Mouse (Mus musculus) gastrocnemius, postnatal 4 days (tissue): ENCODE measurements at regions not wholly inside any gene's neighbourhood (a gene's known extent, or its start where the extent isn't known, plus 50 kb on each side); places are given as distances from the start of the nearest gene placed in this dataset.

Experiments used
- DNase-seq, 2 experiments: peaks; one replicate each; pipeline ENCODE4 v3.0.0; 2021 to 2022; ENCODE audit warnings: low spot score in 2 of 2, mixed read lengths in 2 of 2

DNA sequence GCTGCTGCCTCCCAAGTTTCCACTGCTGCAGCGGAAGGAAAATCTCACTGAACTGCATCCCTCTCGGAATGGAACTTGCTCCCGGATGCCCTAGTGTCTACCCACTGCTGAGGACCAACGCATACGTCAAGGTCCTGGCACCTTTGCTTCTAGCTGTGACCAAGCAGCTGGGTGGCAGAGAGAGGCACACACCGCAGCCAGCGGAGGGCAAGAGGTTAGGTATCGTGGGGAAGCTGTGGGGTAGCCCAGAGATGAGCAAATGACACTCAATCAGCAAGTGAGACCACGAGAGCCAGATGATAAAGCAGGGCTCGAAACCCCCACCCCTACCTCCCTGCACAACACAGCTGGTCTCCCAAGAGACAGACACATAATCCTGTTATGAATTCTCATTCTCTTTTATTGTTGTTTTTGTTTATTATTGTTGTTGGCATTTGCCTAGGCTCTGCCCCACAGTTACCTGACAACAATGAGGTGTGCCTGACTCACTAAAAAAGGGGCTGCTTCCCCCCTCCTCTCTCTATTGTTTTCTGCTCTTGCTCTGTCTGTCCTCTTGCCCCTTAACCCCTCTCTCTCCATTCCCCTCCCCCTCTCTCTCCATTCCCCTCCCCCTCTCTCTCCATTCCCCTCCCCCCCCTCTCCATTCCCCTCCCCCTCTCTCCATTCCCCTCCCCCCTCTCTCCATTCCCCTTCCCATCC lies 112.0 kb upstream of the Spred2 start:
- DNase-seq = no peak

DNA sequence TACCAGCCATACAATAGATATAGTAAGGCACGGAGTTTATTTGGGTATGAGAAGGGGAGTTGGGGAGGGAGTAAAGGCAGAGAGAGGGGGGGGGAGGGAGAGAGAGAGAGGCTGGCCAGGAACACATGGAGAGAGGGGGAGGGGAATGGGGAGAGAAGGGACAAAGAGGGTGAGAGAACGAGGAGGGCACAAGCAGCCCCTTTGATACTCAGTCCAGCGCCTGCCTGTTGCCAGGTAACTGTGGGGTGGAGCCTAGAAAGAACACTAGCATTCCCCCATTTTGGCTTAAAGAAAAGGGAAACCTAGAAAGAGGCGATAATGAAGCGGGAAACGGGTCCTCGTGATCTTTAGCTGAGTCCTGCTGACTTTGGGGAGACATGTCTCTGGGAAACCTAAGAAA lies 110.6 kb upstream of the Spred2 start:
- DNase-seq = no peak

DNA sequence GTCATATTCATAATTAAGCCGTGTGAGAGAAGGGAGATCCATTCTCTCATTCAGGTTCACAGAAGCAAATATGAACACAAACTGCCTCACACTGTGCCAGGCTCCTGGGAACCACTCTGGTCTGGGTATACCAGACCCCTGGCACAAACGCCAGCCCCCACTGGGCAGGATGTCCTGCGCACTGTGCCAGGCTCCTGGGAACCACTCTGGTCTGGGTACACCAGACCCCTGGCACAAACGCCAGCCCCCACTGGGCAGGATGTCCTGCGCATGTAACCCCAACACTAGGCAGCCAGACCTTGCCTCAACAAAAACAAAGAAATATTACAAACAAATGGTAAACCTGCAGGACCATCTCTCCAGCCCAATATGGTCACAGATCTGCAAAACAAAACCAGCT lies 101.2 kb upstream of the Spred2 start:
- DNase-seq = no peak

DNA sequence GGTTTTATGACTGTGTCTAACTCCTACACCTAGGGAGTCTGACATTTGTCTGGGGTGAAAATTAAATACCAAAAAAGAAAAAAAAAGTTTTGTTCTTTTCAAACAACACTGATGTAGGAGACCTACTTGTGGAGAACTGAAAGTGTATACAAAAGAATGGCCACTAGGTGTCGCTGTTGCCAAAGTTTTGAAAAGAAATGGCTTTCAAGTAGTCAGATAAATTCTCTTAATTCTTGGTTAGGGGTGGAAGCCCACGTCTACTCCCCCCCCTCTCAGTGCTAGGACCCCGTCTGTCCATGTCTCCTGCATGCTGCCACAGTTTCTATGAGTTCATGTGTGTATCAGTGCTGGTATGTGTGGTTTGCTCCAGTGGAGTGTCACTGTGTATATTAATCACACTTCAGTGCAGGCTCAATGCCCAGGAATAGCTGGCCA lies 100.7 kb upstream of the Spred2 start:
- peak in 1 of 2 experiments; percentile 56 for DNase-seq

DNA sequence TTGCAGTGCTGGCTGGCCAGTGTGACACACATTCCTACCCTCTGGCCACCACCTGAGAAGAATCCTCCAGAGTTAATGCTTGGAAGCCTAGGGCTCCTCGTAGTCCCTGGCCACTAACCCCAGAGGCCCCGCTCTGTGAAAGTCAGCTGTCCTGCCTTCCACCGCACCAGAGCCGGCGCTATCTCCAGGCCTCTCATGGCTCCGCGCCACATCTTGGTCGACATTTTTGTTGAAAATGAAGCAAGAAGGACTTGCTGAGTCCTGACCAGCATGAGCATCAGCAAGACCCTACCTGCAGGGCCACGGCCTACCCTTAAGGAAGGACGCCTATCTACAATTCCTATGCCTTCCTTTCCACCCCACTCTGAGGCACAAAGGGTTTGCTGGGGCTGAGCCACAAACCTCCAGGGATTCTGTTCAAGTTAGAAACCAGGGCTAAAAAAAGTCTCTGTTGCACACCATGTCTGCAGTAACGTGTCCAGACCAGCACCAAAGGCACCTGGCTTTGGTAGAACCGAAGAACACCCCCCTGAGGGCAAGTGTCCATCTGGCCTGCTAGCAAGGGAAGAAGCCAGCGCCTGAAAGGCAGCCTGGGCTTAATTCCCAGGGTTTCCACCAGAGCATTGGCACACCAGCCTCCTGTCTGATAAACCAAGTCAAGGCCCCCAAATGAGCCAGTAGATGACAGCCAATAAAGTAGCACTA lies 97.5 kb upstream of the Spred2 start:
- no peak for DNase-seq

DNA sequence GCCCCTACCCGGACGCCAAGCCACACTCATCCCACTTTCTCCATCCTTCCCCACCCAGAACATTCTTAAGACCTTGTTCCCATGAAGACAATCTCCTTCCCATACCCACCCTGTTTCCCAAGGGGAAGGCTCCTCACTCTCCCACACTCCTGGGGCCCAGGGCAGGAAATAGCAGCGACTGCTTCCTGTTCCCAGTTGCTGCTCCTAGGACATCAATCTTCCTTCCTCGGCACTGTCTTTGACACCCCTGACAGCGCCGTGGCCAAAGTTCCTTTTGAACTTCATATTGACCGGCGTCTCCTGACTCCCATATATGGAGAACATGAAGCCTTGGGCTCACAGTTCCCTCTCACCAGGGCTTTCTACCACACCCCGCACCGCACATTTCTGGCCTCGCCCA lies 96.2 kb upstream of the Spred2 start:
- no peak for DNase-seq

DNA sequence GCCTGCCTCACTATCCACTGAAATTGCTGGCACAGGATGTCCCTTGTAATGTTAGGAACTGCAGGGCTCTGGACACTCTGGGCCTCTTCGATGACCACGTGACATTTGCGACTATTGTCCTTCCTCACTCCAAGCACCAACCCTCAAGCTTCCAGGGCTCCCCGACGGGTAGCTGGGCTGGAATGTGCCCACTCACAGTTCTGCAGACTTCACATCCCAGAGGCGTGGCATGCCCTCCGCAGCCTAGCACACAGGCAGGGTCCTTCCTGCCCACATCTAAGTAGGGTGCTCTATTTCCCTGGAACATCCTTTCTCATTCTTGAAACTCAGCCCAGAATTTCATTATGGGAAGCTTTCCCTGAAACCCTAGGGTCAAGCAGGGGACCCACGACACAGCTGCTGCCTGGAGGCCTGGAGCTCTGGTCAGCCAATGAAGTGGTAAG lies 95.2 kb upstream of the Spred2 start:
- DNase-seq = no peak

DNA sequence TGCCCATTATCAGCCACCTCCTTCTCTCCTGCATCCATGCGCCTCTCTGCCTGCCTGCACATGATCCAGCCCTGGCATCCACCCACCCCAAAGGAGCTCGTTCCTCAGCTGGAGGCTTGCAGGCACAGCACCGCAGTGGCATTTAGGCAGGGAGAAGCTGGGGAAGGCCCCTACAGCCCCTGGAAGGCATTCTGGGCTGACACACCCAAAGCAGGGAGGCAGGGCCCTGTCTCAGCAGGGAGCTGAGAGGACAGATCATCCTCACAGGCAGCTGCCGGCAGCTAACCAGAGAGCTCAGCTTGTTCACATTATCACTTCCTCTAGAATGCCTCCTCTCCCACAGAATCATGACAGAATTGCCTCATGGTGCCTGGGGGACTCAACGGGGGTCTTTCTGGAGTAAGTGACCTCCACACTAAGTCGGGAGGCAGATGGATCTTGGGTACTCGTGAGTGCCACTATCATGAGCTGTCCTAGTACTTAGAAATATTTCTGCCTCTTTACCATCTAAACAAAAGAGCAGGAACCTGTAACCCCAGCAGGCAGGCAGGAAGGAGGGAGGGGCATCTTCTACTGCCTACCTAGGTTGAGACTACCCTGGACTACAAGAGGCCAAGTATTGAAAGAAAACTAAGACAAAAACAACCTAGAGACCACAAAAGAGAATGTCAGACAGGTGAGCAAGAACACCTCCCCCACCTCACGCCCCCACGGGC lies 94.5 kb upstream of the Spred2 start:
- no peak for DNase-seq

DNA sequence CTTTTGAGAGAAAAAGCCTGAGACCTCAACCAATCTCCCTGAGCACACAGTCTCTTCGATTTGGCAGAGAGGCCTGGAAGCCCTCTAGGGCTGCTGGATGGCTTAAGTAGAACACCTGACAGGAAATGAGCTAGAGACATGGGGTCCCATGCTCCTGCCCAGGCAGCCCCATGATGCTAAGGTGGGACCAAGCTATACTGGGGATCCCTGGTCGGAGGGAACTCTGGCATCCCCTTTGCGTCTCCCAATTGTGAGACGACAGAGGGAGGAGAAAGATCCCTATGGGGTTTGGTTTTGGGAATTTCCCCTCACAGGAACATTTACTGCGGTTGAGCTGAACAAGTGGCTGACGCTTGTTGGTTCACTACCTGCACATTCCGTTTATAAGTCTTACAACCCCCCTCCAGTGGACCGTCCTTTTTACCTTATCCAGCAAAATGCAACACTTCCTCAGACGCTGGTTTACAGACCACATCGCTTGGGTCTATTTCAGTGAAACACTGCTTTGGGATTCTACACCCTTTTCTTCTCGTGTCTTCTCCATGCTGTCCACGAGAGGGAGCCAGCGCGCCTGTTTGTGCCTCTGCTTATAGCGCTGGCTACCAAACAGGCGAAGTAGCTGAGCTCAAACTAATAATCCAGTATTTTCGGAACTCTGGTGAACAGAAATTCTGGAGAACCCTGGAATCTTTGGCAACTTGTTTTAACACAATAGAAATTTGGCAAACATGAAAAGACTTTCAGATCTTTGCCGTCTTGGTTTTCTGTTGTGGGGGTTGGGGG lies 93.7 kb upstream of the Spred2 start:
- DNase-seq = peak; percentile 66 to 81

DNA sequence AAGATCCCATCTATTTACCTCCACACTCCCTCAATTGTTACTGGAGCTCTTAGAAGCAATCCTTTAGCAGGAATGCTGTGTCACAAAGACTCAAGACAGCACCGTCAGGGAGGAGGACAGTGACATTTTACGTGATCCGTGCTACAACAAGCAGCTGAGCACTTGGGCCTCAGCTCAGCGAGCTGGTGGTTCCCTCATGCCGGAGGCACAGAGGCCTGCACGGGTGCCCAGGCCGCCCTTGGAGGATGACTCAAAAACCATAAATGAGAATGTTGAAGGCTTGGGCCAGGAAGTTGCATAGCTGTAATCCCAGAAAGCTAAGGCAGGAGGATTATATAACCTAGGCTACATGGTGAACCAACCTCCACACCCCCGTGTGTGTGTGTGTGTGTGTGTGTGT lies 89.6 kb upstream of the Spred2 start:
- DNase-seq = no peak

DNA sequence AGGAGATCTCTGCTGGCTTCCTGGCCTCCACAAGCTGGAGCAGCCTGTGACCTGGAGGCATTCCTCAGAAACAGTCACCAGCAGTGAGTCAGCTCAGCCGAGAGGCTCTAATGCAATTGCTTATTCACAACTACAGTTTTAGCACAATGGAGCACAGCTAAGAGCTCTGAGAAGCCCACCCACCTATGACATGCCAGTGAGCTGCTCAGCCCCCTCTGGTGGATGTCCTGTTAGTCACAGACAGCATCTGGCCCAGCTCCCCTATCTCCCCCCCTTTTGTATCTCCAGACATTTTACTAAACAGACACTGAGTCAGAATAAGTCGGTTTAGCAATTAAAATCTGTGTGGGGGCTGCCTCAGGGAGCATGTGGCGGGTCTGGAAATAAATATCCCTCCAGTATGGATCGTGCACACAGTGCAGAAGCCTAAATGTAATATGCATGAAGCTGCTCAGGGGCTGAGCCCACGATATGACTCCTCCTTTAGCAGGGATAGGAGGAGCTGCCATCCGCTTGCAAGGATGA lies 88.9 kb upstream of the Spred2 start:
- no peak for DNase-seq

DNA sequence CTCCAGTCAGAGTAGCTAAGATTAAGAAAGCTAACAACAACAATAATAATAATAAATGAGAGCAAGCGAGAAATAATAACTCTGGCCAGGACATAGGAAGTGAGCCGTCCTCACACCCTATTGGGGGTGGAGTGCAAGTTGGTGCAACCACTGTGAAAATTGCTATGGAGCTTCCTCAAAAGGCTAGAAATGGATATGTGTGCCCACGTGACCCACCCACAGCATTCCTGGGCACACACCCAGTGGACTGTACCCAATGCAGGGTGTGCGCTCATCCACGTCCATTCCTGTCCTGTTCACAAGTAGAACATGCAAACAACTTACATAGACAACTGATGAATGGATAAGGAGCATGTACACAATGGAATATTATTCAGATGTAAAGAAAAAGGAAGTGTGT lies 85.2 kb upstream of the Spred2 start:
- no peak for DNase-seq

DNA sequence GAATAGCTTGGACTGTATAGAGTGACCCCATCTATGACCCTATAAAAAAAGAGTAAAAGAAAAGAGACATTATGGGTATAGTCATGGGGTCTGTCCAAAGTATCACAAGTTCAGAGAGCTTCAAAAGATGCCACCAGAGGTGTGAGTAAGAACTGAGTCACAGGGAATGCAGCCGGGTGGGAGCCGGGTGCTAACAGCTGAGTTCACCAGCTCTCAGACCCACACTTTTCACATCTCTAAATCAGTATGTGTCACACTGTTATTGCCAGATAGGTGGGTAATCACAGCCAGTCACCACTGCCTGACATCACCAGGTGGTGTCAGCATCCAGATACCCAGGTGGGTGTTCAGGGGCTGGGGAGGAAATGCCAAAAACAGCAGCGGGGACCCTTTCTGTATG lies 81.1 kb upstream of the Spred2 start:
- no peak for DNase-seq

DNA sequence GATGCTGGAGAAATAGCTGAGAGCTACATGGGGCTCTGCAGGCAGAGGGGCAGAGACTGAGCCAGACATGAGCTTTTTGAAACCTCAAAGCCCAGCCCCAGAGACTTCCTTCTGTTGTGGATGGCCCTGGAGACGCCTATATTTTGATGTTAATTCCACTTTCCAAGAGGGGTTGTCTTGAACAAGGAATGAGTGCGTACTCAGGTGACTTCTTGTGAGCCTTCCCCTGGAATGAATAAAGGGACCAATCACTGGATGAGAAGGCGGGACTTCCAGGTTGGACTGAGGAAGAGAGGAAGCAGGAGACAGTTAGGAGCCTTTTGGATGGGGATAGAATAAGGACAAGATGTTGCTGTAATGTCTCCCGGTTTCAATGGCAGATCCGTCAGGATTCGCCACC lies 76.3 kb upstream of the Spred2 start:
- no peak for DNase-seq

DNA sequence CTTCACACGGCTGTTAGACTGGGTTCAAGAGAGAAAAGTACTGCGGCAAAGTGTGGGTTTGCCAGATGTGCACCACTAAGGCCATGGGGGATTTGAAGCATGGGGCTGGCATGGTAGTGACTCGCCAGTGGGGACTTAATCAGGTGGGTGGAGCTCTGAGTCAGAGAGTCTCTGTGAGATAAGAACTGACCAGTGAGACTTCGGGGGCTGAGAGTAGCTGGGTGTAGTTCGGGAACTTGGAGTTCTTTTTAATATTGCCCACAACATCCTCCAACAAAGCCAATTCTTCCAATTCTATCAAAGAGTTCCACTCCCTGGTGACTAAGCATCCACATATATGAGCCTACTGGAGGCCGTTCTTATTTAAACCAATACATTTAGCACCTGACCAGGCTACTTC lies 75.8 kb upstream of the Spred2 start:
- DNase-seq = no peak

DNA sequence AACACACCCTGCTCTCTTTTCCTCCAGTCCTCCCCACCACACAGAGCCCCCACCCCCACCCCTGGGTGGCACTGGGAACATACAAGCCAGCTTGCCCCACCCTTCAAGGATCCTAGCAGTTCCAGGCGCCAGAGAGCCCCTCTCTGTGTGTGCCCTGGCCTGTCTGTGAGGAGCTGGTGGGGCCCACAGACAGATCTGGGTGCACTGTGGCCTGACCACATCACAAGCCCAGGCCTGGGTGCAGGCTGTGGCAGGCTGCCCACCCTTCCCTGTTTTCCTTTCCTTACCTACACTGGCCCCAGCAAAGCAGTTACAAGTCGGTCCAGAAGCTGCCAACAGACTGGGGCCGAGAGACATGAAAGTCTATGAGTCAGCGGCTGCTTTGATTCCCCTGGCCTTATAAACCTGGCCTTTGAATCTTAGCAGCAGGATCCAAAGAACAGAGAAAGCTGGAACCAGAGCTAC lies 74.8 kb upstream of the Spred2 start:
- DNase-seq = no peak

DNA sequence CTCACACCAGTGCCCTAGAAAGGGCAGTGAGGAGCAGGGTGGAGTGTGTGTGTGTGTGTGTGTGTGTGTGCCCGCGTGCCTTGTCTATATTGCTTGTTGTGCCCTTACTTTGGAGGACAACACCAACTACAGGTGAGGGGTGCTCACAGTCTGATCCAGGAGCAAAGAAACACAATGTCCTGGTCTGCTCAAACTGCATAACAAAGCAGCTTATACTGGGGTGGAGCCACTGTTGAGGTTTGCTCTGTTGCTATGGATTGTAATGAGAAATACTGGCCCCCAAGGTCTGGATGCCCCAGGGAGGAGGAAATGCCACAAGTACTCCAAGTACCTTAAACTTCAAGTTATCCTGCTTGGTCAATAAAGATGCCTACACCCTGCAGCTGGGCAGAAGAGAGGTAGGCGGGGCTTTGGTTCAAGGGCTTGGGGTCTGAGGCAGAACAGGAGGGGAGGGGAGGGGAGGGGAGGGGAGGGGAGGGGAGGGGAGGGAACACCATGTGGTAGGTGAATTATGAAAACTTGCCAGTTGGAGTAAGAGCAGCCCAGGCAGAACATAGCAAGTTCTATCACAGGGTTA lies 74.2 kb upstream of the Spred2 start:
- DNase-seq = no peak

DNA sequence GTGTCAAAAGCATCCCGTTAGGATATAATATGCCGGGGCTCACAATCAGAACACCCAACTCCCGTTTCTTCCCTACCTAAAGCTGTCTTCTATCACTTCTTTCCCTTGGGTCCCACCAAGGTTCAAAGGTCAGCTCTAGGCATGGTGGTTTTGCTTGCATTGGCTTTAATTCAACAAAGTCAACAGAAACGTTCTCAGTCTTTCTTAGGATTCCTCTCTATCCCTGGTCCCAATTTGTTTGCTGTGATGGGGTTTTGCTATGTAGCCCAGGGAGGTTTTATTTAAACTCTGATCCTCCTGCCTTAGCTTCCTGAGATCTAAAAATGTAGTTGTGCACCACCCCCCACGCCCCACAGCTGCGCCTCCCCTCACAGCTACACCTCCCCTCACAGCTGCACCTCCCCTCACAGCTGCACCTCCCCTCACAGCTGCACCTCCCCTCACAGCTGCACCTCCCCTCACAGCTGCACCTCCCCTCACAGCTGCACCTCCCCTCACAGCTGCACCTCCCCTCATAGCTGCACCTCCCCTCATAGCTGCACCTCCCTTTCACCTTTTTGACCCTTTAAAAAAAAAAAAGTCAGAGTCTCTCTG lies 73.1 kb upstream of the Spred2 start:
- DNase-seq = no peak

DNA sequence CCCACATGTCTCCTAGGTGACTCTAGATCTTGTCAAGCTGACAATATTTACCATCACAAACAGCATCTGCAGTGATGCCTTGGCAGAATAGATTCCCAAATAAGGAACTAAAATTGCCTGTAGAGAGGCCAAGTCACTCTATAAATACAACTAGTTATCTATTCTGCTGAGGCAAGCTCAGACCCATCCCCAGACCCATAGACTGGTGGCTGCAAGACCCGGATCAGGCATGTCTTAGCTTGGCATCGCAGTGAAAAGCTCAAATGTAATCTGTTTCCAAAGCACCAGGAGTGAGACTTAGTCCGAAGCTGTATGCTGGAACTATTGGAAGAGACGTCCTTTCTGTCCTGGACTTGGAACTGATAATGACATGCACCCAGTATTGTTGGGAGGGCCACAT lies 62.6 kb upstream of the Spred2 start:
- no peak for DNase-seq

DNA sequence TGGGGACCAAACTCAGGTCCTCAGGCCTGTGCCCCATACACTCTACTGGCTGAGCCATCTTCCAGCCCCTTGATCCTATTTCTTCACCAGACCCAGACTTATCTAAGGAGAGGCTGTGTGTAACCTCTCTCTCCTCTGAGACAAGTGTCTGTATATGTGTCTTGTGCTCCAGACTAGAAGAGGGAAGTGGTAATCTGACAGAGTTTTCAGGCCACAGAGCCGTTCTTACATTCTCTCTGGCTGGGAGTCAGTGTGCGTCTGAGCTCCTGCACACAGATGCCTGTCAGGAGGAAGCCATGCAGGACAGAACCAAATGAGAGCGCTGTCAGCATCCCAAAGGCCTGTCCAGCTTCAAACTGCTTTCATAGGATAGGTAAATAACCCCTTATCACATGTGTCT lies 60.8 kb upstream of the Spred2 start:
- DNase-seq = no peak
